Mouse (Mus musculus): Measurements from ENCODE around the gene Vwa7. TPM values are rescaled to one million over a fixed set of nuclear protein-coding genes. Genes with fewer than 3 reads are reported as not detected.

The Vwa7 gene
- 0.44 TPM for polyA plus RNA-seq (2017; shearing (Covaris generic))

GRCm38 (mm10) chr17:35016376-35016775 is at the start of gene Vwa7:
Gene Vwa7, plus strand, starts transcription at chr17:35016579.

GRCm38 (mm10) chr17:34969822-34970221 is 46.6 kb upstream of the Vwa7 start, which contains the start of gene Gm20481:
Gene Gm20481, plus strand, starts transcription at chr17:34969912.

GRCm38 (mm10) chr17:34972069-34972749 is 44.2 kb upstream of the Vwa7 start, which contains the start of the genes Hspa1a and Hspa1l:
Gene Hspa1a, minus strand, starts transcription at chr17:34972156.
Gene Hspa1l, plus strand, starts transcription at chr17:34972703.

GRCm38 (mm10) chr17:34981690-34982180 is 34.6 kb upstream of the Vwa7 start, which contains the start of gene Lsm2:
Gene Lsm2, plus strand, starts transcription at chr17:34981862.

GRCm38 (mm10) chr17:35000717-35001451 is 15.5 kb upstream of the Vwa7 start, which contains the start of gene Vars:
Gene Vars, plus strand, starts transcription at chr17:35000987.

GRCm38 (mm10) chr17:35027277-35028068 is 11.1 kb downstream of the Vwa7 start, which contains the start of gene Sapcd1:
Gene Sapcd1, minus strand, starts transcription at chr17:35028016.

GRCm38 (mm10) chr17:35046681-35047455 is 30.5 kb downstream of the Vwa7 start, which contains the start of gene Msh5:
Gene Msh5, minus strand, starts transcription at chr17:35046745.

GRCm38 (mm10) chr17:35049561-35050016 is 33.2 kb downstream of the Vwa7 start, which contains the start of gene Clic1:
Gene Clic1, plus strand, starts transcription at chr17:35049966.

GRCm38 (mm10) chr17:35058911-35059892 is 42.8 kb downstream of the Vwa7 start, which contains the start of gene Ddah2:
Gene Ddah2, plus strand, starts transcription at chr17:35059035.

GRCm38 (mm10) chr17:35064951-35065947 is 48.9 kb downstream of the Vwa7 start, which contains the start of gene Ly6g6c:
Gene Ly6g6c, plus strand, starts transcription at chr17:35065388.

GRCm38 (mm10) chr17:35066084-35066483 is 49.7 kb downstream of the Vwa7 start, which contains the start of gene Mpig6b:
Gene Mpig6b, minus strand, starts transcription at chr17:35066184.

Other genes starting within 250 kb of the Vwa7 start
- not detected for gene Cyp21a1, start 212.0 kb upstream of the Vwa7 start, polyA plus RNA-seq (2017; shearing (Covaris generic))
- gene Stk19, start 179.6 kb upstream of the Vwa7 start, polyA plus RNA-seq (2017; shearing (Covaris generic)), result 38.5 TPM
- 96.4 TPM for gene Dxo, start 179.6 kb upstream of the Vwa7 start, polyA plus RNA-seq (2017; shearing (Covaris generic))
- gene Skiv2l, start 166.4 kb upstream of the Vwa7 start, polyA plus RNA-seq (2017; shearing (Covaris generic)), result 169 TPM
- gene Nelfe, start 166.2 kb upstream of the Vwa7 start, polyA plus RNA-seq (2017; shearing (Covaris generic)), result 48.6 TPM
- 1.4 TPM for gene Cfb, start 154.1 kb upstream of the Vwa7 start, polyA plus RNA-seq (2017; shearing (Covaris generic))
- gene Zbtb12, start 137.1 kb upstream of the Vwa7 start, polyA plus RNA-seq (2017; shearing (Covaris generic)), result 0.66 TPM
- not detected for gene Gm20547, start 134.5 kb upstream of the Vwa7 start, polyA plus RNA-seq (2017; shearing (Covaris generic))
- 3.3 TPM for gene C2, start 118.3 kb upstream of the Vwa7 start, polyA plus RNA-seq (2017; shearing (Covaris generic))
- 45.6 TPM for gene Ehmt2, start 118.1 kb upstream of the Vwa7 start, polyA plus RNA-seq (2017; shearing (Covaris generic))
- not detected for gene Slc44a4, start 102.1 kb upstream of the Vwa7 start, polyA plus RNA-seq (2017; shearing (Covaris generic))
- gene Neu1, start 85.3 kb upstream of the Vwa7 start, polyA plus RNA-seq (2017; shearing (Covaris generic)), result 107 TPM
- 15.1 TPM for gene Hspa1b, start 57.3 kb upstream of the Vwa7 start, polyA plus RNA-seq (2017; shearing (Covaris generic))
- gene Gm20481, start 46.7 kb upstream of the Vwa7 start, polyA plus RNA-seq (2017; shearing (Covaris generic)), result not detected
- gene Hspa1a, start 44.4 kb upstream of the Vwa7 start, polyA plus RNA-seq (2017; shearing (Covaris generic)), result 4.3 TPM
- gene Hspa1l, start 43.9 kb upstream of the Vwa7 start, polyA plus RNA-seq (2017; shearing (Covaris generic)), result 0.13 TPM
- 60.3 TPM for gene Lsm2, start 34.7 kb upstream of the Vwa7 start, polyA plus RNA-seq (2017; shearing (Covaris generic))
- 276 TPM for gene Vars, start 15.6 kb upstream of the Vwa7 start, polyA plus RNA-seq (2017; shearing (Covaris generic))
- 4.4 TPM for gene Sapcd1, start 11.4 kb downstream of the Vwa7 start, polyA plus RNA-seq (2017; shearing (Covaris generic))
- 1.5 TPM for gene Msh5, start 30.2 kb downstream of the Vwa7 start, polyA plus RNA-seq (2017; shearing (Covaris generic))
- gene Clic1, start 33.4 kb downstream of the Vwa7 start, polyA plus RNA-seq (2017; shearing (Covaris generic)), result 611 TPM
- 2.5 TPM for gene Ddah2, start 42.5 kb downstream of the Vwa7 start, polyA plus RNA-seq (2017; shearing (Covaris generic))
- not detected for gene Ly6g6c, start 48.8 kb downstream of the Vwa7 start, polyA plus RNA-seq (2017; shearing (Covaris generic))
- gene Mpig6b, start 49.6 kb downstream of the Vwa7 start, polyA plus RNA-seq (2017; shearing (Covaris generic)), result not detected
- not detected for gene Ly6g6e, start 60.3 kb downstream of the Vwa7 start, polyA plus RNA-seq (2017; shearing (Covaris generic))
- not detected for gene Ly6g6d, start 61.5 kb downstream of the Vwa7 start, polyA plus RNA-seq (2017; shearing (Covaris generic))
- gene Ly6g6f, start 69.0 kb downstream of the Vwa7 start, polyA plus RNA-seq (2017; shearing (Covaris generic)), result not detected
- 86.4 TPM for gene Abhd16a, start 72.7 kb downstream of the Vwa7 start, polyA plus RNA-seq (2017; shearing (Covaris generic))
- gene Ly6g5c, start 91.7 kb downstream of the Vwa7 start, polyA plus RNA-seq (2017; shearing (Covaris generic)), result not detected
- gene Ly6g5b, start 98.8 kb downstream of the Vwa7 start, polyA plus RNA-seq (2017; shearing (Covaris generic)), result 2.4 TPM
- gene Gpank1, start 104.9 kb downstream of the Vwa7 start, polyA plus RNA-seq (2017; shearing (Covaris generic)), result 62.3 TPM
- 279 TPM for gene Csnk2b, start 105.5 kb downstream of the Vwa7 start, polyA plus RNA-seq (2017; shearing (Covaris generic))
- 5.5 TPM for gene D17H6S53E, start 109.8 kb downstream of the Vwa7 start, polyA plus RNA-seq (2017; shearing (Covaris generic))
- not detected for gene Apom, start 115.5 kb downstream of the Vwa7 start, polyA plus RNA-seq (2017; shearing (Covaris generic))
- gene Bag6, start 118.6 kb downstream of the Vwa7 start, polyA plus RNA-seq (2017; shearing (Covaris generic)), result 48.9 TPM
- 17.8 TPM for gene Prrc2a, start 148.3 kb downstream of the Vwa7 start, polyA plus RNA-seq (2017; shearing (Covaris generic))
- 7.4 TPM for gene Aif1, start 159.5 kb downstream of the Vwa7 start, polyA plus RNA-seq (2017; shearing (Covaris generic))
- gene Lst1, start 171.9 kb downstream of the Vwa7 start, polyA plus RNA-seq (2017; shearing (Covaris generic)), result 9.5 TPM
- gene Ltb, start 177.9 kb downstream of the Vwa7 start, polyA plus RNA-seq (2017; shearing (Covaris generic)), result 1,703 TPM
- 46.9 TPM for gene Tnf, start 185.4 kb downstream of the Vwa7 start, polyA plus RNA-seq (2017; shearing (Covaris generic))
- gene Lta, start 188.8 kb downstream of the Vwa7 start, polyA plus RNA-seq (2017; shearing (Covaris generic)), result 140 TPM
- 1.6 TPM for gene Gm16181, start 204.3 kb downstream of the Vwa7 start, polyA plus RNA-seq (2017; shearing (Covaris generic))
- gene Atp6v1g2, start 217.1 kb downstream of the Vwa7 start, polyA plus RNA-seq (2017; shearing (Covaris generic)), result 8.7 TPM
- gene Nfkbil1, start 219.2 kb downstream of the Vwa7 start, polyA plus RNA-seq (2017; shearing (Covaris generic)), result 23.1 TPM
- 257 TPM for gene Ddx39b, start 225.2 kb downstream of the Vwa7 start, polyA plus RNA-seq (2017; shearing (Covaris generic))
- 7,111 TPM for gene H2-D1, start 246.2 kb downstream of the Vwa7 start, polyA plus RNA-seq (2017; shearing (Covaris generic))

Data from inflammation-experienced regulatory T-cells, adult 16 weeks (primary cell).